Mouse (Mus musculus) limb, embryonic 11.5 days (tissue): ENCODE measurements around the gene Ybx2. TPM values are rescaled to one million over a fixed set of nuclear protein-coding genes. Genes with fewer than 3 reads are reported as not detected.

Experiments
- ATAC-seq: fragments of 200-750 bp; cut with Nextera tagmentation; 2 replicates; pipeline ENCODE4 v1.8.0; 2017; ENCODE audit warnings: low read depth; ENCODE audit not compliant: insufficient number of reproducible peaks, low FRiP score, low TSS enrichment
- DNase-seq: peaks from one replicate; pipeline ENCODE4 v3.0.0-alpha.2; 2015; ENCODE audit warnings: low spot score
- H3K27ac ChIP-seq: fragments of 300-500 bp; sonication (generic); replicated peaks from 2 replicates; pipeline ENCODE4 v1.5.1; 2014; ENCODE audit warnings: low read depth, mild to moderate bottlenecking, low read length
- H3K27me3 ChIP-seq: fragments of 300-500 bp; sonication (generic); 2 replicates; pipeline ENCODE4 v1.6.1; 2014; ENCODE audit warnings: mild to moderate bottlenecking, low read length, mixed read lengths; ENCODE audit not compliant: control insufficient read depth, insufficient read depth
- H3K36me3 ChIP-seq: fragments of 300-500 bp; sonication (generic); 2 replicates; pipeline ENCODE4 v1.6.1; 2014; ENCODE audit warnings: mild to moderate bottlenecking, low read length, moderate library complexity, mixed read lengths; ENCODE audit not compliant: control insufficient read depth, insufficient read depth
- H3K4me1 ChIP-seq: fragments of 300-500 bp; sonication (generic); 2 replicates; pipeline ENCODE4 v1.6.1; 2014; ENCODE audit warnings: low read length, mixed read lengths; ENCODE audit not compliant: control insufficient read depth, insufficient read depth
- H3K4me2 ChIP-seq: fragments of 300-500 bp; sonication (generic); 2 replicates; pipeline ENCODE4 v1.6.1; 2014; ENCODE audit warnings: low read depth, mild to moderate bottlenecking, moderate library complexity; ENCODE audit not compliant: severe bottlenecking
- H3K4me3 ChIP-seq: fragments of 300-500 bp; sonication (generic); 2 replicates; pipeline ENCODE4 v1.5.1; 2014; ENCODE audit warnings: low read depth, low read length
- H3K9ac ChIP-seq: fragments of 300-500 bp; sonication (generic); 2 replicates; pipeline ENCODE4 v1.6.1; 2014; ENCODE audit warnings: mild to moderate bottlenecking, low read length
- H3K9me3 ChIP-seq: fragments of 300-500 bp; sonication (generic); 2 replicates; pipeline ENCODE4 v1.6.1; 2016; ENCODE audit warnings: low read length; ENCODE audit not compliant: control insufficient read depth
- WGBS: fragments of 180-500 bp; shearing (Covaris S2); extraction: QIAGEN DNeasy Blood & Tissue Kit; methylation state at CpG from one replicate; pipeline ENCODE4 v1.1.7; 2014; 5-methylcytosine and 5-hydroxymethylcytosine counted together
- polyA plus RNA-seq: library from polyadenylated mRNA; unstranded; fragments of >200 nt; fragmentation: Nextera tagmentation; extraction: Ambion mirVana; gene quantifications from 2 replicates; pipeline ENCODE4 v1.2.1, GENCODE M21; 2014

Gene Ybx2
- polyA plus RNA-seq, 1 experiment from 2014 or later, result 11.3 TPM

DNA sequence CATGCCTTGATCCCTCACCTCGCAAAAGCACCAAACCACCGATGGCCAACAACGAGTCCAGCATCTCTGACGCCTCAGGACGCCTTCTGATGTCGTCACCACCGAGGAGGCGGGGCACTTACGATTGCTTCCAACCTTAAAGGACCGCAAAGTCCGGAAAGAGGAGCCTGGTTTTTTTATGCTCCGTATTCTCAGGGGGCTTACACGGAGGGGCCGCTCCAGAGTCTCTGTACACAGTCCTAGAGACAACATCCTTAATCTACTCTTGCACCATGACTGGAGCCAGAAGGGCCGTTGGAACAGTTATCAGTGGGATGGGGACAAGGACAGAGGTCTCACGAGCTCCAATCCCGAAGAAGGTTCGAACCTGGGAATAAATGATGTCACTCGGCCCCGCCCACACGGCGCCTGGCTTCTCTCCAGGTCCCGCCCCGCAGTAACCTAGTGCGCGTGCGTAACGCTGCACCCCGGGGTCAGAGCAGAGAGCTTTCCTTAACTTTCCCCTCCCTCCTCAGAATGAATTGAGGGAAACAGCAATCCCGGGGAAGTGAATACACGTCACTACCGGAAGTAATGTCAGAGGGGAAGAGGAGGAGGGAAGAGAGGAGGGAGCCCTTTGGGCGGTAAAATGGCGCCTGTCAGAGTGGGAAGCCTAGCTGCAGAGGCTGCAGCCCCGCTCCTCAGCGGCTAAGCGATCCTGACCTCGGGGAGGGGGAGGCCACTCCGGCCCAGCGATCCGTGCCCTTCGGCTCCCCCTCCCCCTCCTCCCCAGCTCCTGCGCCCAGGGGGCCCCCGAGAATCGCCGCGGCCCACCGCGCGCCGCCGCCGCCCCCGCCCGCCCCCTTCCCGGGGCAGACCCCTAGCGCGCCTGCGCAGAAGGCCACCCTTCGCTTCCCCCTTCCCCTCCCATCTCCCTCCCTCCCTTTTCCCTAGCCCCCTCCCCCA lies 44.9 kb downstream of the Ybx2 start:
- Histone ChIP-seq H3K4me1 (peaks cover 13% of the 10 kb centered on the region; the same call in 1 of the 2 replicates), H3K9ac (peak overlapping the region; percentile 96), H3K27me3 (no peaks in the 10 kb centered on the region), H3K27ac (peak overlapping the region; percentile 98), H3K4me2 (peak overlapping the region; percentile 87), H3K4me3 (peak overlapping the region; percentile 99), H3K36me3 (peaks cover 10% of the 10 kb centered on the region), H3K9me3 (no peaks in the 10 kb centered on the region)
- DNase-seq (peak; percentile 99), ATAC-seq (peak; percentile 95)
- under 1% methylated on average over 44 of the region's 60 CpGs for WGBS

DNA sequence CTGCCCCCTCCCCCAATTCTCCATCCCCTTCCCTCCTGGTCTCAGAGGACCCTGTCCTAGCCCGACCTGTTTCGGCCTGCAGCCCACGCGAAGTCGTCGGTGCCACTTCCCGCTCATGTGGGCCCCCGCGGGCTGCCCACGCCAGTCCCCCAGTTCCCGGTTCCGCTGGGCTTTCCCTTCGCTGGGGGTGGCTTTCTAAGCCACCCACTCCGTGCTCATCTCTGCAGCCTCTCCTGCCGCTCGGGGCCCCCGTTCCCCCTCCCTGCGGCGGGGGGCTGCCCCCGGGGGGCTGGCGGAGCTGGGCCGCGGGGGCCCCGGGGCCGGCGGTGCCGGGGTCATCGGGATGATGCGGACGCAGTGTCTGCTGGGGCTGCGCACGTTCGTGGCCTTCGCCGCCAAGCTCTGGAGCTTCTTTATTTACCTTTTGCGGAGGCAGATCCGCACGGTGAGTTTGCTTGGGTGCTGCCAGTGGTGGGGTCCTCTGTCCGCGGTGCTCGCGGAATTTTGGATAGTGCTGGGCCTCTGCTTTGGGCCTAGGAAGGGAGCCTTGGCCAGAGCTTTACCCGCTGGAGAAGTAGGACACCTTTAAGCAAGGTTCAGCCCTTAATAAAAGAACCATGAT lies 45.7 kb downstream of the Ybx2 start, which contains the start of gene Ctdnep1:
TSS of gene Ctdnep1 (plus strand) at position 16 of the 622 bp plus-strand sequence.
- no peaks in the 10 kb centered on the region for H3K27me3 ChIP-seq
- H3K36me3 ChIP-seq, result peaks cover 13% of the 10 kb centered on the region
- peak within 1 kb of the TSS; percentile 98 for H3K27ac ChIP-seq
- H3K4me2 ChIP-seq, result peak within 1 kb of the TSS; percentile 92
- ATAC-seq (peak; percentile 41), DNase-seq (peak; percentile 42)
- WGBS, result under 1% methylated on average over 33 of the region's 43 CpGs
- no peaks in the 10 kb centered on the region for H3K9me3 ChIP-seq
- peaks cover 13% of the 10 kb centered on the region; the same call in 1 of the 2 replicates for H3K4me1 ChIP-seq
- peak within 1 kb of the TSS; percentile 96 for H3K9ac ChIP-seq
- H3K4me3 ChIP-seq, result peak within 1 kb of the TSS; percentile 99

DNA sequence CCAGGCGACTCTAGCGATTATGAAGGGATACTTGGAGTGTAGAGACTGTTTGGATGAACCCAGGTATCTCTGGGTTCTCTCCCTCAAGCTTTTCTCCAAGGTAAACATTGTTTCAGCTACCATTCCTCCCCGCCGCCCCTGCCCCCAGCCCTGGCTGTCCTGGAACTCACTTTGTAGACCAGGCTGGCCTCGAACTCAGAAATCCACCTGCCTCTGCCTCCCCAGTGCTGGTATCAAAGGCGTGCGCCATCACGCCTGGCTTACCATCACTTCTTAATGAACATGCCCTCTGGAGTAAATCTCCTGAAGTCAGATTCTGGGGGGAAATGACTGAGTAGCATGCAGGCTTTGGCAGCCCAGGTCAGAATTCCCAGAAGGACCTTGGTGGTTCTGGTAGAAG lies 46.6 kb downstream of the Ybx2 start, which contains the start of gene Elp5:
TSS of gene Elp5 (minus strand) at position 293 of the 400 bp plus-strand sequence.
- Histone ChIP-seq H3K27me3 (no peaks in the 10 kb centered on the region), H3K9me3 (no peaks in the 10 kb centered on the region), H3K27ac (peak within 1 kb of the TSS; percentile 98), H3K36me3 (peaks cover 14% of the 10 kb centered on the region), H3K9ac (peak within 1 kb of the TSS; percentile 96), H3K4me2 (peak within 1 kb of the TSS; percentile 92), H3K4me3 (peak within 1 kb of the TSS; percentile 99), H3K4me1 (peaks cover 13% of the 10 kb centered on the region; the same call in 1 of the 2 replicates)
- WGBS, result 63% methylated on average over 8 of the region's 8 CpGs
- ATAC-seq (no peak), DNase-seq (no peak)

DNA sequence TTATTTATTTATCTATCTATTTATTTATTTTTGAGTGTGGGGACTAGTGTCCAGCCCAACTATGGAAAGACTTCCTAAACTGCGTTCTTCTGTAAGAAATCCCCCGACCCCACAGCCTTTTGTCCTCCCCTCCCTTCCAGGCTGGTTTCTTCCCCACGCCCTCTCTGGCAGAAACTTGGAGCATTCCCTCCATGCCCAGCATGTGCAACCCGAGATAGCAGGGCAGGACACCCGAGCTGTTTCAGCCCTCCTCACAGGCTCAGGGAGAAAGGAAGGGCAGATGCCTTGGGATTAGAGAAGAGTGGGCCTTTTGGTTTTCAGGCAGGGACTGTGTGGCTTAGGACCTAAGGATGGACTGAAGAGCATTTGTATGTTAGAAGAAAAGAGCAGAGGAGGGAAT lies 47.3 kb downstream of the Ybx2 start:
- Histone ChIP-seq H3K4me2 (peak overlapping the region; percentile 92), H3K9me3 (no peaks in the 10 kb centered on the region), H3K9ac (no peak overlapping the region), H3K27ac (no peak overlapping the region), H3K27me3 (no peaks in the 10 kb centered on the region), H3K36me3 (peaks cover 17% of the 10 kb centered on the region), H3K4me3 (peak overlapping the region; percentile 99; the same call in 1 of the 2 replicates), H3K4me1 (peaks cover 13% of the 10 kb centered on the region; the same call in 1 of the 2 replicates)
- ATAC-seq, result no peak
- WGBS, result 44% methylated on average over 5 of the region's 5 CpGs
- no peak for DNase-seq

DNA sequence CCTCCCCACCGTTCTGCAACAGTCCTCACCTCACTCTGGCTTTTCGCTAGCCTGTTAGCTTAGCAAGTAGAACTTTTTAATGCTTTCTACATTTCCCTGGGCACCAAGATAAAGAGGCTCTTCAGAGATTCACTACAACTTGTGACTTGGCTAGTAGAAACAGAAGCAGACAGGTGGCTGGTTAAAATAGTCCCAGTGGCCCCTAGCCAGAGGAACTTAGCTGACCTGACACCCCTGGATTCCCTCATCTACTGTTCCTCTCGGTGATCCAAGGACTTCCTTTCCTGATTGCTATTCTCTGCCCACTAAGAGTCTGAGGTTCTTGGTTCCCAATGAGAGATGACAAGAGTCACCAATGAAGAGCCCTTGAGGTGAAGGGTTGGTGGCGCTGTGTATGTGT lies 47.8 kb downstream of the Ybx2 start:
- H3K9me3 ChIP-seq, result no peaks in the 10 kb centered on the region
- DNase-seq (no peak), ATAC-seq (no peak)
- H3K4me3 ChIP-seq, result no peak overlapping the region
- peaks cover 21% of the 10 kb centered on the region for H3K36me3 ChIP-seq
- no peaks in the 10 kb centered on the region for H3K27me3 ChIP-seq
- 88% methylated on average over 4 of the region's 4 CpGs for WGBS
- H3K27ac ChIP-seq, result no peak overlapping the region
- H3K4me1 ChIP-seq, result peaks cover 13% of the 10 kb centered on the region; the same call in 1 of the 2 replicates
- no peak overlapping the region for H3K4me2 ChIP-seq
- no peak overlapping the region for H3K9ac ChIP-seq

DNA sequence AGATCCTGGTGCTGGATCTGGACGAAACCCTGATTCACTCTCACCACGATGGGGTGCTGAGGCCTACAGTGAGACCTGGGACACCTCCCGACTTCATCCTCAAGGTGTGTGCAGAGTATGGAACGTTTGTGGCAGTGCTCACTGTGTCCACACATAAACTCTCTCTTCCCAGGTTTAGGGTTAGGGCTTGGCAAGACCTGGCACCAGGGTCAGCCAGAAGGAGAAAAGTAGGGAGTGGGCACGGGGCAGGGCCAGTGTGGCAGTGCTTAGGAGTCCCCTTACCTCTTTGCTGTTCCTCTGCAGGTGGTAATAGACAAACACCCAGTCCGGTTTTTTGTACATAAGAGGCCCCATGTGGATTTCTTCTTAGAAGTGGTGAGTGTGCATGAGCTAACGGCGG lies 48.8 kb downstream of the Ybx2 start:
- WGBS, result 88% methylated on average over 8 of the region's 8 CpGs

DNA sequence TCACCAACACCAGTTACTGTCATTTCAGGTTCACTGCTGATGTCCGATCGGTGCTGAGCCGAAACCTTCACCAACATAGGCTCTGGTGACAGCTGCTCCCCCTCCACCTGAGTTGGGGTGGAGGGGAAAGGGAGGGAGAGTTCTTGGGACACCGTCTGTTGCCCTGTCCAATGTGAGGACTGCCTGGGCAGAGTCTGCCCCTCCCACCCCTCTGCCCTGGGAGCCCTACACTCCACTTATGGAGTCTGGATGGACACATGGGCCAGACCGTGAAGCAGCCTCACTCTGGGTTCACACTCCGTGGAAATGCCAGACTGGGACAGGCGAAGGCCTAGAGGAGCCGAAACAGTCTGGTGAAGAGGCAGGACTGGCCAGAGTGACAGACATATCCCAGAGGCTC lies 54.4 kb downstream of the Ybx2 start:
- Histone ChIP-seq H3K27ac (no peak overlapping the region; the same call in 1 of the 2 replicates), H3K9ac (no peak overlapping the region), H3K4me2 (no peak overlapping the region), H3K4me1 (peaks cover 4% of the 10 kb centered on the region; the same call in 1 of the 2 replicates), H3K36me3 (peaks cover 30% of the 10 kb centered on the region), H3K27me3 (no peaks in the 10 kb centered on the region), H3K4me3 (no peak overlapping the region), H3K9me3 (no peaks in the 10 kb centered on the region)
- DNase-seq, result no peak
- ATAC-seq, result no peak
- 89% methylated on average over 8 of the region's 8 CpGs for WGBS

More for the DNA sequence above, 48.8 kb downstream of the Ybx2 start:
- ATAC-seq, result no peak
- Histone ChIP-seq H3K36me3 (peaks cover 28% of the 10 kb centered on the region), H3K27ac (no peak overlapping the region), H3K4me1 (peaks cover 13% of the 10 kb centered on the region; the same call in 1 of the 2 replicates), H3K4me3 (0 out of 2 replicates have a peak overlapping the region, but pooled peaks have one; percentile 3), H3K9ac (no peak overlapping the region), H3K9me3 (no peaks in the 10 kb centered on the region), H3K4me2 (no peak overlapping the region), H3K27me3 (no peaks in the 10 kb centered on the region)
- no peak for DNase-seq
